Mouse (Mus musculus) intestine, embryonic 14.5 days (tissue): ENCODE data around the gene Dpf1. TPM values are rescaled to one million over a fixed set of nuclear protein-coding genes. Genes with fewer than 3 reads are reported as not detected.

Source experiments
- ATAC-seq: fragments of 200-750 bp; cut with Nextera tagmentation; replicated peaks from 2 replicates; pipeline ENCODE4 v1.8.0; 2017; ENCODE audit warnings: low read depth, moderate number of reproducible peaks, moderate TSS enrichment, moderate library complexity; ENCODE audit not compliant: low FRiP score, low TSS enrichment
- DNase-seq: peaks from one replicate; pipeline ENCODE4 v3.0.0-alpha.2; 2018; ENCODE audit warnings: low spot score
- H3K27ac ChIP-seq: fragments of 300-500 bp; sonication (generic); 2 replicates; pipeline ENCODE4 v1.5.1; 2014; ENCODE audit warnings: low read depth, mild to moderate bottlenecking, control low read depth
- H3K27me3 ChIP-seq: fragments of 300-500 bp; sonication (generic); replicated peaks from 2 replicates; pipeline ENCODE4 v1.6.1; 2014; ENCODE audit warnings: low read length, control low read depth; ENCODE audit not compliant: control insufficient read depth, insufficient read depth
- H3K36me3 ChIP-seq: fragments of 300-500 bp; sonication (generic); 2 replicates; pipeline ENCODE4 v1.6.1; 2014; ENCODE audit warnings: low read length, control low read depth; ENCODE audit not compliant: control insufficient read depth, insufficient read depth
- H3K4me1 ChIP-seq: fragments of 300-500 bp; sonication (generic); replicated peaks from 2 replicates; pipeline ENCODE4 v1.6.1; 2014; ENCODE audit warnings: low read length, control low read depth, mixed read lengths; ENCODE audit not compliant: control insufficient read depth, insufficient read depth
- H3K4me2 ChIP-seq: fragments of 300-500 bp; sonication (generic); 2 replicates; pipeline ENCODE4 v1.6.1; 2014; ENCODE audit warnings: low read length
- H3K4me3 ChIP-seq: fragments of 300-500 bp; sonication (generic); 2 replicates; pipeline ENCODE4 v1.5.1; 2014; ENCODE audit warnings: low read depth, low read length, control low read depth, mixed read lengths
- H3K9ac ChIP-seq: fragments of 300-500 bp; sonication (generic); 2 replicates; pipeline ENCODE4 v1.6.1; 2014; ENCODE audit warnings: mild to moderate bottlenecking, low read length
- H3K9me3 ChIP-seq: fragments of 300-500 bp; sonication (generic); 2 replicates; pipeline ENCODE4 v1.6.1; 2016; ENCODE audit warnings: low read length, control low read depth; ENCODE audit not compliant: control insufficient read depth
- WGBS: fragments of 180-500 bp; shearing (Covaris S2); extraction: QIAGEN DNeasy Blood & Tissue Kit; methylation state at CpG from one replicate; pipeline ENCODE4 v1.1.7; 2014; 5-methylcytosine and 5-hydroxymethylcytosine counted together
- polyA plus RNA-seq: library from polyadenylated mRNA; unstranded; fragments of >200 nt; fragmentation: Nextera tagmentation; extraction: Ambion mirVana; gene quantifications from 2 replicates; pipeline ENCODE4 v1.2.1, GENCODE M21; 2014

Gene Dpf1
- polyA plus RNA-seq, 1 experiment from 2014 or later: 7.4 TPM

- WGBS: 12% methylated on average over 7 of the region's 7 CpGs
- Histone ChIP-seq H3K27ac (peak overlapping the region; percentile 91), H3K4me2 (peak overlapping the region; percentile 66), H3K36me3 (no peaks in the 10 kb centered on the region), H3K4me1 (peaks cover 39% of the 10 kb centered on the region), H3K9ac (peak overlapping the region; percentile 31), H3K4me3 (peak overlapping the region; percentile 65), H3K9me3 (no peaks in the 10 kb centered on the region), H3K27me3 (no peaks in the 10 kb centered on the region)
- ATAC-seq: no peak
- DNase-seq: no peak
Measured at GRCm38 (mm10) chr7:29291616-29292457, 11.9 kb upstream of the Dpf1 start.

DNA sequence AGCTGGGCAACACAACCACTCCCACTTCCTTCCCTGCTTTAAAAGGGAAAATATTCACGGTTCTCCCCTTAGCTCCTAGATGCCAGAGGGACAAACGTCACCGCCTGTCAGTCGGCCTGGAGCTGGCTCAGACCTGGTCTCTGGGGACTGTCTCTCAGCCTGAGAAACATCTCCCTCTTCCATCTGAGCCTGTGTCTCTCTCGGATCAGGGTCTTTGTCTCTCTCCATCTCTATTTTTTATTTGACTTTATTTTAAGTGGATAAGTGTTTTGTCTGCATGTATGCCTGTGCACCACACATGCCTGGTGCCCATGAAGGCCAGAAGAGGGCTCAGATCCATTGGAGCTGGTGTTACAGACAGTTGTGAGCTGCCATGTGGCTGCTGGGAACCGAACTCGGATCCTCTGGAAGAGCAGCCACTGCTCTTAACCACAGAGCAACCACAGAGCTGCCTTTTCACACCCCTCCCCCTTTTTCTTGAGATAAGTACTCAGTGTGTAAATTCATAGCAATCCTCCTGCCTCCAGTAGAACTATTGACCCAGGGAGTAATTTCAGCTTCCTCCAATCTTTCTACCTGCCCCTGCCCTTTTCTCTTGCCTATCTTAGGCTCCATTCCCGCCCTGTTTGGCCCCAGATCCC, 11.2 kb upstream of the Dpf1 start:
- ATAC-seq: no peak
- H3K9me3 ChIP-seq: no peaks in the 10 kb centered on the region
- H3K36me3 ChIP-seq: no peaks in the 10 kb centered on the region
- peak overlapping the region; percentile 66 for H3K4me2 ChIP-seq
- WGBS: 11% methylated on average over 8 of the region's 8 CpGs
- H3K27ac ChIP-seq: peak overlapping the region; percentile 77
- no peak overlapping the region for H3K9ac ChIP-seq
- H3K4me3 ChIP-seq: 0 out of 2 replicates have a peak overlapping the region, but pooled peaks have one; percentile 1
- H3K4me1 ChIP-seq: peaks cover 39% of the 10 kb centered on the region
- H3K27me3 ChIP-seq: no peaks in the 10 kb centered on the region
- no peak for DNase-seq

DNA sequence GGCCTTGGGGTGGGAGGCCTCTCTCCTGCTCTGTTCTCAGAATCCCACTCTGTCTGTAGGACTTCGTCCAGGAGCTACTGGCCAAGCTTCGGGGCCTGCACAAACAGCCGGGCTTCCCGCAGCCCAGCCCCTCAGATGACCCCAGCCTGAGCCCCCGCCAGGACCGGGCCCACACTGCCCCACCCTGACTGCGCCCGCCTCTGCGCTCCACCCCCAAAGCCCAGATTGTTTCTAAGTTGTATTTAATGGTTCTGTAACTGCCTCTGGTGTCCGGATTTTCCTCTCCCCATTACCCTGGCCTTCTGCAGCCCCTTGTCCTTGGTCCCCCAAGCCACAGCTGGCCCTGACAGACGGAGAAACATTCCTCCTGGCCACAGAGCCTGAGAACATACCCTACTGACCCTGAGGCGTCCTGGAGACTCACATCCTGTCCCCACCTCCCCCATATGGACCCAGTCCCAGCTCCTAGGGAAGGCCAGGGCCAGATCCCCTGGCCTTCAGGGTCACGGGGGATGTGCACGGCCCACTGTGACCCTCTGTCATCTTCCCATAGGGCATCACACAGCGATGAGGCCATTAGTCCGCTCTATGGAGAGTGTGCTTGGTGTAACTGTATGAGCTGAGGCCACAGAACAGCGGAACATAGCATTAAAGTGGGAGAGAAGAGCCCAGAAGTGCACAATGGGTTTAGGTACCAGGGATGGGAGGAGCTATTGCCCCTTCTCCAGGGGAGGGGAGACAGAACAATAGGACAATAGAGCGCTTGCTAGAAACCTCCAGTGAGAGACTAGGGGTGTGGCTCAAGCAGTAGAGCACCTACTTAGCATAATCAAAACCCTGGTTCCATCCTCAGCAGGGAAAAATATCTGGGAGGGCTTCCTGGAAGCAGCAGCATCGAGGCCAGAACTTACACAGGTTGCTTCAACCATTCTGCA, 10.4 kb upstream of the Dpf1 start:
- no peaks in the 10 kb centered on the region for H3K27me3 ChIP-seq
- no peak overlapping the region for H3K4me3 ChIP-seq
- H3K36me3 ChIP-seq: no peaks in the 10 kb centered on the region
- DNase-seq (no peak), ATAC-seq (no peak)
- H3K9me3 ChIP-seq: no peaks in the 10 kb centered on the region
- H3K4me2 ChIP-seq: peak overlapping the region; percentile 66
- H3K27ac ChIP-seq: peak overlapping the region; percentile 77
- peaks cover 39% of the 10 kb centered on the region for H3K4me1 ChIP-seq
- WGBS: 32% methylated on average over 19 of the region's 19 CpGs
- no peak overlapping the region for H3K9ac ChIP-seq

DNA sequence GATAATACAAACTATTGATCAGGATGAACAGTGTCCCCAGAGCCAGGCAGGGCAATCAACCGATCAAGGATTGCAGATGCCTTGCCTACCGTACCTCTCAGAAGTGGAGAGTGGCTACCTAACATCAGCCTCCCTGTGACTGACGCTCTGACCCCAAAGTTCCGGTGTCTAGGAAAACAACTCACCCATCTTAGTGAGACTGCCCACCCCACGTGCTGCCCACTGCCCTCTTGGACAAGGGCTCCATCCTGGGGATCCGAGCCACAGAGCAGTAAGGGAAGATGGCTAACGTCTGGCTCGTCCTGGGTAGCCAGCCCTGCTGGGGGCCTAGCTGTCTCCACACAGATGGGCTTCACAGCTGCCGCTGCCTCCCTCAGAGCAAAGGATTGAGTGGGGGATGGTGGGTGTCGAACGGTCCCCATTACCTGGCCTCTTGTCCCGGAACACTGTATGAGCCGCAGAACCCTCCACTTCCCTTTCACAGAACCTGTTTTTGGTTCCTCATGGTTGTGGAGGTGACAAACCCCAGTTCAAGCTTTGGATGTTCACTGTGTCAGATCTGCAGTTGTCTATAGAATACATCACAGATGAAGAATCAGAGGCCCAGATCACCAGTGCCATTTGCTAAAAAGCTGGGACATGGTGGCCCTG, 9.5 kb upstream of the Dpf1 start:
- no peak for DNase-seq
- Histone ChIP-seq H3K27me3 (no peaks in the 10 kb centered on the region), H3K36me3 (no peaks in the 10 kb centered on the region), H3K9ac (no peak overlapping the region), H3K4me3 (no peak overlapping the region), H3K27ac (no peak overlapping the region), H3K9me3 (no peaks in the 10 kb centered on the region), H3K4me2 (no peak overlapping the region), H3K4me1 (peaks cover 32% of the 10 kb centered on the region)
- no peak for ATAC-seq
- 69% methylated on average over 13 of the region's 13 CpGs for WGBS

- WGBS: 67% methylated on average over 24 of the region's 24 CpGs
- no peak for ATAC-seq
- Histone ChIP-seq H3K36me3 (no peaks in the 10 kb centered on the region), H3K27me3 (no peaks in the 10 kb centered on the region), H3K27ac (no peak overlapping the region), H3K4me1 (peaks cover 26% of the 10 kb centered on the region), H3K9ac (no peak overlapping the region), H3K9me3 (no peaks in the 10 kb centered on the region), H3K4me2 (no peak overlapping the region), H3K4me3 (no peak overlapping the region)
- DNase-seq: no peak
Measured at GRCm38 (mm10) chr7:29295861-29296647, 7.7 kb upstream of the Dpf1 start.

- peak; percentile 79 for DNase-seq
- Histone ChIP-seq H3K27ac (no peak overlapping the region), H3K4me1 (peaks cover 16% of the 10 kb centered on the region), H3K4me3 (no peak overlapping the region), H3K36me3 (no peaks in the 10 kb centered on the region), H3K9ac (no peak overlapping the region), H3K4me2 (no peak overlapping the region), H3K9me3 (no peaks in the 10 kb centered on the region), H3K27me3 (no peaks in the 10 kb centered on the region)
- 0 out of 2 replicates have a peak, but pooled peaks have one; percentile 14 for ATAC-seq
- WGBS: 5% methylated on average over 10 of the region's 10 CpGs
Measured at GRCm38 (mm10) chr7:29296998-29297397, 6.8 kb upstream of the Dpf1 start.

- no peaks in the 10 kb centered on the region for H3K36me3 ChIP-seq
- peaks cover 14% of the 10 kb centered on the region for H3K27me3 ChIP-seq
- no peak overlapping the region for H3K4me2 ChIP-seq
- no peak for ATAC-seq
- no peak overlapping the region for H3K9ac ChIP-seq
- 2% methylated on average over 7 of the region's 7 CpGs for WGBS
- H3K4me3 ChIP-seq: no peak overlapping the region
- DNase-seq: peak; percentile 85
- no peaks in the 10 kb centered on the region for H3K9me3 ChIP-seq
- H3K27ac ChIP-seq: no peak overlapping the region
- peaks cover 17% of the 10 kb centered on the region for H3K4me1 ChIP-seq
Measured at GRCm38 (mm10) chr7:29301127-29301566, 2.6 kb upstream of the Dpf1 start.
